Mouse (Mus musculus) gastrocnemius, adult 8-10 months (tissue): ENCODE results near the gene Gdf9. TPM values are rescaled to one million over a fixed set of nuclear protein-coding genes. Genes with fewer than 3 reads are reported as not detected.

Experiments used
- DNase-seq, 2 experiments: peaks; one replicate each; pipeline ENCODE4 v3.0.0; 2022; ENCODE audit warnings: low spot score in 2 of 2
- microRNA-seq: library from miRNA; unstranded; fragments of <30 nt; microRNA quantifications from one replicate; pipeline ENCODE4 v1.2.0, GENCODE M21; 2022
- total RNA-seq, 4 experiments: library from RNA; stranded (reverse); gene quantifications; 2 replicates each; pipeline ENCODE4 v1.2.4; 2022

Gdf9 gene
- total RNA-seq, 4 experiments from 2014 or later = 0.27 to 0.56 (median 0.28) TPM

DNA sequence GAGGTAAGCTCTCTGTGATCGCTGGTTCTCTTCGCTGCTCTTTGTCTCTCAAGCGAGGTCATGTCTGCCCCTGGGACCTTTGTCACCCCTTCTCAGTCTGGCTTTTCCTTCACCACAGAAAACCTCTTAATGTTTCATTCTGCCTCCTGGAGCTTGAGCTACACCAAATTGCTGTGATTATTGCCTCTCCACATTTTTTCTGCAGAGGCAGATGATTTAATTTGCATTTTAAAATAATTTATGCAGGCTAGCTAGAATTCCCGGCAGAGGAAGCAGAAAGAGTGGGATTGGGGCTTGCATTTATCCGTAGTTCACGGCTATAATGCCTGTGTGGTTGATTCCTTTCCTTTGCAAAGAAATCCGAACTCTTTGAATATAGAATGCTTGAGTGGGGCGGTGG, 44.8 kb downstream of the Gdf9 start:
- DNase-seq = no peak

- no peak for DNase-seq
Measured at GRCm38 (mm10) chr11:53477833-53478232, 47.0 kb downstream of the Gdf9 start.

DNA sequence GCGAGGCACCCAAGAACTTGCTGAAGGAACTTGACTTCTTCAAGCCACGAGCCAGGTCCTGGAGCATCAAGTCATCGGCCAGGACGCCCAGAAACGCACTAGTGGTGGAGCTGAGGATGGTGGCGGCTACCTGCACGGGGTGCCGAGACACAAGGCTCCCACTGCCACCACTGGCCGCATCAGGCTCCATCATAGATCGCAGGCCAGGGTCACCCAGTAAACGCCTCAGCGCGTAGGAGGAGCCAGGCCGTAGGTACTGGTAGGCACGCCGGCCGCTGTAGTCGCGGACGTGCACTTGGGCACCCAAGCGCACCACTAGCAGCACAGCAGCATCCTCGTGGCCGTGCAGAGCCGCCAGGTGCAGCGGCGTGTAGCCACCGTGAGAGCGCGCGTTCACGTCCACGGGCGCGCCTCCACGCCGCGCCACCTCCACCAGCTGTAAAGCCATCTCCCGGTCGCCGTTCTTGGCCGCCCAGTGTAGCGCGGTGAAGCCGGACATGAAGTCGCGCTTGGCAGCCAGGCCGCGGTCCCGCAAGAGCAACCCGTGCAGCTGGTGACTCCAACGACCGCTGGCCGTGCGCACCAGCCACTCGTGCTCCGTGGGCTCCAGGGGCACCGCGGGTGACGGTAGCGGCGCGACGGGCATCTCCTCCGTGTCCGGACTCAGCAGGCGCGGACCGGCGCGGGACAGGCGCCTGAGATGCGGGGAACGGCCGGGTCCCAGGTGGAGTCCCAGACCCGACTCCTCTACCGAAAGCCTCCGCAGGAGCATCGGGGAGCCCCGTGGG, 47.8 kb downstream of the Gdf9 start:
- no peak for DNase-seq

DNA sequence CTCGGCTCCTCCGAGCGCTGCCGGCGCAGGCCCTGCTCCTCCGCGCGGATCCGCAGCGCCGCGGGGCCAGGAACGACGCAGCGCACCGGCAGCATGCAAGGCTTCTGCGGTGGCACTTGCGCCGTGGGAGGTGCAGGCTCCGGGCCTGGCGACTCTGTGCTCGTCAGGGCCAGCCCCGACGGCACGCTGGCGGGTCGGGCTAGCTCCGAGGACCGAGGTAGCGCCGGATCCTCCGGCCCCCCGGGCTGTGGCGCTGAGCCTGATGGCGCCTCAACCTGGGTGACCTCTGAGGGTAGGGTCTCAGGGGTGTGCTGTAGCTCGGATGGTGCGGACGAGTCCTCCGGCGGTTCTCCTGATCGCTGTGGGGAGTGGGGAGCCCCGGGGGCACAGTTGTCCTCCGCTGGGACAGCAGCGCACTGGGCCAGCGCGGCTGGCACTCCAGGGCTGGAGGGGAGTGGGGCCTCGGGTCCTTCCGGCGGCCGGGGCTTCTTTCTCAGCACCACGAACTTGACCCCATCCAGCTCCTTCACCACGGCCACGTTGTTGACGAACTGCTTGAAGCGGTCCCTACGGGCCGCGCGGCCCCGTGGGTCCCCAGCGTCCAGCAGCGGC, 48.5 kb downstream of the Gdf9 start:
- no peak for DNase-seq

DNA sequence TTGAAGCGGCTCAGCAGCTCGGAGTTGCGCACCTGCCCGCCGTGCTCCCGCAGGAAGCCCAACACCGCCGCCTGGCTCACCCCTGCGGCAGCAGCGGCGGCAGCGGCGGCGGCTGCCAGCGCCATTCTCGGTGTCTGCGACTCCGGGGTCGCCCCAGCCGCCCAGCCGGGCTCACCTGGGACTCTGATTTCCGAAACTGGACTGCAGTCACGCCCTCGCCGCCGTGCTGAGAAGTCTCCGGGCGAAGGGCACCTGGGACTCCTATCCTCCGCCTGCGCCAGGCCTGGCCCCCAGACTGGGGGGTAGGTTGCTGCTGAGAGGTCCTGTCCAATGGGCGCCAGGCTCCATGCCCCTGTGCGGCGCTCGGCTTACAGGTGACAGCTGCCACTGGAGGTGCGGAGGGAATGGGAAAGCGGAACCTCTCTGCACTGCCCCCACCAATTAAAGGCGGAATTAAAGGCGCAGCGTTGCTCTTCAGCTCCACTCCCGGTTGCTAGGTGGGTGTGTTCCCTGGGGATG, 49.0 kb downstream of the Gdf9 start, which contains the start of the genes Gm9945 and Sowaha:
TSS of gene Gm9945 (plus strand) at position 384 of the 519 bp plus-strand sequence.
TSS of gene Sowaha (minus strand) at position 492 of the 519 bp plus-strand sequence.
- DNase-seq = no peak

DNA sequence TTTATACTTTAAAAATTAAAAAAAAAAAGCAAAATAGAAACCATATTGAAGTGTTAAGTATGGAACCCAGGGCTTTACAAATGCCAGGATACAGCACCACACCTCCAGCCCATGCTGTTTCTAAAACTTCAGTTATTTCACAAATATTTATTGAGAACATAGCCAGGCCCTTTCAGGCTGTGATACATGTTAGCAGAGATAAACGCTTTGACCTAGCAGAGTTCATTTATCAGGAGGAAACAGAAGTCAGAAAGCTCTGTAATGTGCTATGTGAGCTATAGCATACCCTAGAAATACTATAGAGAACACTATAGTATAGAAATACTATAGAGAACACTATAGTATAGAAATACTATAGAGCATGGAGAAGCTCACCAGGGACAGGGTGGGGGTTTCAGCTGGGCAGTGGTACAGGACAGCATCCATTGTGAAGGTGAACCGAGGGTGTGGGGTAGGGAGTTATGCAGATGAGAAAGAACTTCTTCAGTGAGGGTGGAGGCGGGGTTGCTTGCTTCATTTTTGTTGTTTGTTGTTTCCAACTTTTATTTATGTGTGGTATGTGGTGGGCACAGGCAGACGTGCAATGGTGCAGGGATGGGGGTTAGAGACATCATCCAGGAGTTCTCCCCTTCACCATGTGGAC, 50.4 kb downstream of the Gdf9 start:
- no peak for DNase-seq

GRCm38 (mm10) chr11:53483159-53483891, 52.5 kb downstream of the Gdf9 start:
- DNase-seq = no peak

GRCm38 (mm10) chr11:53485719-53486118, 54.9 kb downstream of the Gdf9 start:
- no peak for DNase-seq

DNA sequence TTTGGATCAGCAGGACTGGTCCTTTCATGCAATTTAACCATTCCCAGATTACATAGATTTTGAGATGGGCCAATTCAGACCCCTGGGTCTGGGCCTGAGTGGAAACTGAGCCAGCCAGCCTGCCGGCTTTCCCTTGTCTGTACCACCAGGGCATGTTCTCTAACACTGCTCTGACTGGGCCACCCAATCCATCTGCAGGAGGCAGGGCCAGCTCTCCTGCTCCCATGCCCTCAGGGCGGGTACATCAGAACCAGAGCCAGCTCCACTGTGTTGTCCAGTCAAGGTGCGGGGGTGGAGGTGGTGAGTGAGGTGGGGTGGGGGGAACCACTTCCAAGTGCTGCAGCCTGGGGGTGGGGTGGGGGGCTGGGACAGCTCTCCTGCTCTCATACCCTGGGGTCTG, 55.5 kb downstream of the Gdf9 start:
- no peak for DNase-seq

GRCm38 (mm10) chr11:53486822-53487594, 56.2 kb downstream of the Gdf9 start:
- no peak for DNase-seq

Small RNA genes lying within 50 kb of the gene (microRNA-seq; reads per million reads assigned to microRNA genes)
- gene Mir6920 = not detected

Other genes starting within 250 kb of the Gdf9 start
- 10 to 100 TPM; 68.4 to 86.4 (median 78.9) TPM for gene Hspa4, start 130.6 kb upstream of the Gdf9 start, total RNA-seq
- gene Zcchc10, start 106.3 kb upstream of the Gdf9 start, total RNA-seq = 10 to 100 TPM in 1 of 4 experiments, 1 to 10 TPM in 3; 5.1 to 11.2 (median 6.2) TPM
- 100 to 1,000 TPM in 1 of 4 experiments, 10 to 100 TPM in 3; 72.4 to 108 (median 78.6) TPM for gene Aff4, start 80.2 kb upstream of the Gdf9 start, total RNA-seq
- gene Leap2, start 7.9 kb upstream of the Gdf9 start, total RNA-seq = not detected
- gene Uqcrq, start 192 bp upstream of the Gdf9 start, total RNA-seq = 1,000 to 10,000 TPM; 1,108 to 1,285 (median 1,159) TPM
- under 1 TPM in 1 of 4 experiments, not detected in 3; 0.11 TPM for gene Gm10447, start 26.1 kb downstream of the Gdf9 start, total RNA-seq
- gene Shroom1, start 26.2 kb downstream of the Gdf9 start, total RNA-seq = 1 to 10 TPM in 1 of 4 experiments, under 1 TPM in 3; 0.29 to 1.2 (median 0.74) TPM
- gene Gm9837, start 39.5 kb downstream of the Gdf9 start, total RNA-seq = not detected
- not detected for gene Gm9945, start 49.1 kb downstream of the Gdf9 start, total RNA-seq
- under 1 TPM in 1 of 4 experiments, not detected in 3; 0.13 TPM for gene Sowaha, start 49.3 kb downstream of the Gdf9 start, total RNA-seq
- 1 to 10 TPM; 4.5 to 8.4 (median 7.1) TPM for gene Sept8, start 88.2 kb downstream of the Gdf9 start, total RNA-seq
- gene Kif3a, start 136.4 kb downstream of the Gdf9 start, total RNA-seq = 1 to 10 TPM; 3.0 to 6.8 (median 4.0) TPM
- gene Il4, start 187.6 kb downstream of the Gdf9 start, total RNA-seq = not detected
- gene Il13, start 203.7 kb downstream of the Gdf9 start, total RNA-seq = not detected